Mouse (Mus musculus) kidney, embryonic 16.5 days (tissue): Measurements from ENCODE around the gene Cacna1f. TPM values are rescaled to one million over a fixed set of nuclear protein-coding genes. Genes with fewer than 3 reads are reported as not detected.

Experiments used
- ATAC-seq: fragments of 200-750 bp; cut with Nextera tagmentation; 2 replicates; pipeline ENCODE4 v1.8.0; 2017; ENCODE audit warnings: moderate TSS enrichment; ENCODE audit not compliant: low FRiP score, low TSS enrichment
- H3K27ac ChIP-seq: fragments of 300-500 bp; sonication (generic); 2 replicates; pipeline ENCODE4 v1.5.1; 2014; ENCODE audit warnings: low read length
- H3K27me3 ChIP-seq: fragments of 300-500 bp; sonication (generic); 2 replicates; pipeline ENCODE4 v1.6.1; 2014; ENCODE audit warnings: low read length, control low read depth, mixed read lengths; ENCODE audit not compliant: insufficient read depth
- H3K36me3 ChIP-seq: fragments of 300-500 bp; sonication (generic); 2 replicates; pipeline ENCODE4 v1.6.1; 2014; ENCODE audit warnings: low read length, control low read depth, mixed read lengths; ENCODE audit not compliant: insufficient read depth
- H3K4me1 ChIP-seq: fragments of 300-500 bp; sonication (generic); 2 replicates; pipeline ENCODE4 v1.6.1; 2014; ENCODE audit warnings: low read length, control low read depth, mixed read lengths; ENCODE audit not compliant: insufficient read depth
- H3K4me2 ChIP-seq: fragments of 300-500 bp; sonication (generic); replicated peaks from 2 replicates; pipeline ENCODE4 v1.6.1; 2014; ENCODE audit warnings: low read depth, low read length
- H3K4me3 ChIP-seq: fragments of 300-500 bp; sonication (generic); 2 replicates; pipeline ENCODE4 v1.5.1; 2014; ENCODE audit warnings: mild to moderate bottlenecking, low read length
- H3K9ac ChIP-seq: fragments of 300-500 bp; sonication (generic); replicated peaks from 2 replicates; pipeline ENCODE4 v1.6.1; 2014; ENCODE audit warnings: low read length
- H3K9me3 ChIP-seq: fragments of 300-500 bp; sonication (generic); 2 replicates; pipeline ENCODE4 v1.6.1; 2016; ENCODE audit warnings: low read length, control low read depth
- WGBS: fragments of 180-500 bp; shearing (Covaris S2); extraction: QIAGEN DNeasy Blood & Tissue Kit; methylation state at CpG from one replicate; pipeline ENCODE4 v1.1.7; 2014; 5-methylcytosine and 5-hydroxymethylcytosine counted together
- polyA plus RNA-seq: library from polyadenylated mRNA; unstranded; fragments of >200 nt; fragmentation: Nextera tagmentation; extraction: Ambion mirVana; gene quantifications from 2 replicates; pipeline ENCODE4 v1.2.1, GENCODE M21; 2015

Cacna1f gene
- 0.04 and 0.09 TPM in 2 replicates for polyA plus RNA-seq

DNA sequence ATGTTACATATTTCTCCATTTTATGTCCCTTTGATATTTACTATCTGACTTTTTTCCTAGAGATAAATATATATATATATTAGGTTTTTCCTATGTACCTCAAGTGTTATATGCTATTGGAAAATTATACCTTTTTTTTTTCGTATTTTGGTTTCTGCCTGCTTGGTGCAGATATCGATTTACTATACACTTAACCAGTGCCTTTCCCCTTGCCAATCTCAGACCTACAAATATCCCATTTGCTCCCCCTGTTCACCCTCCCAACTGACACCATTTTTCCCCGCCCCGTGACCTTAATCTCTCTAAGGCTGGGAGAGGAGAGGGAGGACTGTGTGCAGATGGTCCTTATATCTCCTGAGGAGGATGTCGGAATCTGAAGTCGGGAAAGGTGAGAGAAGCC, at the start of gene Cacna1f:
TSS of gene Cacna1f (plus strand) at position 301 of the 400 bp plus-strand sequence.
- 69% methylated on average over 6 of the region's 6 CpGs for WGBS
- no peak within 1 kb of the TSS for H3K4me2 ChIP-seq
- H3K36me3 ChIP-seq = no peaks in the 10 kb centered on the region
- H3K9ac ChIP-seq = no peak within 1 kb of the TSS
- no peaks in the 10 kb centered on the region for H3K4me1 ChIP-seq
- H3K9me3 ChIP-seq = no peaks in the 10 kb centered on the region
- ATAC-seq = no peak
- H3K4me3 ChIP-seq = no peak within 1 kb of the TSS
- H3K27ac ChIP-seq = no peak within 1 kb of the TSS
- no peaks in the 10 kb centered on the region; the same call in 1 of the 2 replicates for H3K27me3 ChIP-seq

DNA sequence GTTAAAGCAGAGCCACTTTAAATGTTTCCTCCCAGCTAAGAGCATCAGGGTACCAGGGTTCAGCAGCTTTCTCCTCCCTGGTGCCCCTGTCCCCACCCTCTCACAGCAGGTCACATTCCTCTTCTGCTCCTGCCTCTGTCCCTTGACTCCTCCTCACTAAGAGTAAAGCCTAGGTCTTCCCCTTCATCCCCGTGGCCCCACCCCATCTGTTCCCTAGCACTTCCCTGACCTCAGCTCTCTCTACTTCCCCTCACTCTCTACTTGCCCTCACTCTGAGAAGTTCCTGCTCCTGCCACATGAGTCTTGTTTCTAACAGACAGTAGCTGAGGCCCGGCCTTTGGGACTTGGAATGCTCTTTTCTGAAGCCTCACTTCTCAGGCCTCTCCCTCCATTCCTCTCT, 43.8 kb upstream of the Cacna1f start:
- Histone ChIP-seq H3K27ac (no peak overlapping the region), H3K4me2 (no peak overlapping the region), H3K27me3 (no peaks in the 10 kb centered on the region), H3K9me3 (no peaks in the 10 kb centered on the region), H3K9ac (no peak overlapping the region), H3K36me3 (no peaks in the 10 kb centered on the region), H3K4me3 (no peak overlapping the region), H3K4me1 (no peaks in the 10 kb centered on the region)
- WGBS = 27% methylated on average over 2 of the region's 2 CpGs
- no peak for ATAC-seq

DNA sequence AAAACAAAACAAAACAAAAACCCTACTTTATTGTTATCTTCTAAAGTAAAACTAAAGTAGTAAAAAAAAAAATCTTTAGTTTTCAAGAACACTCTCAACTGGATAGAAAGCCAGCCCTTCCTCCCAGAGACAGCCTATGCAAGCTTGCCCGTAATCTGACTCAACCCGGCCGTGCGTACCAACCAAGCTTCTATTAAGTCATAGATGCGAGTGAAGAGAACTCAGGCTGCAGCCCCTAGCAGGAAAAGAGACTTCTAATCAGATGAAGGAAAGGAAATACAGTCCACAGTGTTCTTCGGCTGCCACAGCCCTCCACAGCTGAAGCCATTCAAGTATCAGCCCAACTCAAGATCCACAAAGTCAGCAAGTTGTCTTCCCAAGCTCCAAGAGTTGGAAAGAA, 40.5 kb upstream of the Cacna1f start:
- no peak for ATAC-seq
- no peak overlapping the region for H3K4me2 ChIP-seq
- no peak overlapping the region for H3K27ac ChIP-seq
- H3K9me3 ChIP-seq = no peaks in the 10 kb centered on the region
- 74% methylated on average over 6 of the region's 6 CpGs for WGBS
- H3K4me3 ChIP-seq = no peak overlapping the region
- peaks cover 7% of the 10 kb centered on the region for H3K4me1 ChIP-seq
- no peaks in the 10 kb centered on the region for H3K27me3 ChIP-seq
- no peaks in the 10 kb centered on the region for H3K36me3 ChIP-seq
- no peak overlapping the region for H3K9ac ChIP-seq

DNA sequence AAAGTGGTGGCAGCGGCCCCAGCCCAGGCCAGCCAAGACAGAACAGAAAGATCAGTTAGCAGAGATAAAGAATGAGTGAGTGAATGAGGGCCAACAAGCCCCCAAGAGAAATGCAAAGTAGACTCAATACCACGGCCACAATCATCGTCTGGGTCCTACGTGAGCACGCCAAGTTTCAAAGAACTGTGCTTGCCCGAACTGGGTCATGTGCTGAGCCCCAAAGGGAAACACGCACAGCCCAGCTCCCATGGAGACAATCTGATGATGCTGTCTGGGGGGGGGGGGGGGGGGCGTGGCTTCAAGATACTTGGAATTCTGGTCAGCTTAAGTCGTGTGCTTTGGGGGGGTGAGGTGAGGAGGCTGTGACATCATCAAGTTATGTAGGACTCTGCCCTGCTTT, 39.4 kb upstream of the Cacna1f start:
- no peak overlapping the region for H3K27ac ChIP-seq
- H3K9me3 ChIP-seq = no peaks in the 10 kb centered on the region
- H3K9ac ChIP-seq = no peak overlapping the region
- no peak overlapping the region for H3K4me3 ChIP-seq
- no peak overlapping the region for H3K4me2 ChIP-seq
- no peaks in the 10 kb centered on the region for H3K36me3 ChIP-seq
- no peaks in the 10 kb centered on the region for H3K27me3 ChIP-seq
- peaks cover 15% of the 10 kb centered on the region for H3K4me1 ChIP-seq
- 75% methylated on average over 9 of the region's 9 CpGs for WGBS
- ATAC-seq = no peak

DNA sequence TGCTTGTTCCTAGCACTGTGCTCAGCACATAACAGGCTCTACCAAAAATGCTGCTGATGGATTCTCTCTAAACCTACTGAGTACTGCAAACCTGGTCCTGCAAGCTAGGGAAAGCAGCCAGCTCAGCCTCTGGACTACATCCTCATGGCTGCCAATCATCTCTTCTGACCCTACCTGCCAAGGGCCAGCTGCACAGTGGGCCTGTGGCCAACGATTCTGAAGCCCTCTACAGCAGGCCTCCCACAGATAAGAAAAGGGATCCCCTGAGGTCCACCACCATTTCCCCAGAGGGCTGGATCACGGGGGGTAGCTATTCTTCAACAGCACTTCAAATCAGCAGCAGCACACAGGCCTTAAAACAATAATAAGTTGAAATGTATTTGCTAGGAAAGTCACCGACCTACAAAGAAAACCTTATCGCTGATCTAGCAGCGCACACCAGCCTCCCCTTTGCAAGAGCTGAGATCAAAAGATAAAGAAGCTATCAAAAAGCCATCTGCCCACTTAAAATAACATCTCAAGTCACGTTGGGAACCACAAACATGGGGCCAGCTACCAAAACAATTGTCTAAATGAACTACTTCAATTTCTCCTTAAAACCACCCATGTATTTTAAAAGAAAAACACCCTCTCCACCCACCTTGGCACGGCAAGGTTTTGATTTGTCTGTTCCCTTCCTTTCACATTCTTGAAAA, 36.3 kb upstream of the Cacna1f start:
- Histone ChIP-seq H3K27me3 (no peaks in the 10 kb centered on the region), H3K4me3 (no peak overlapping the region), H3K9me3 (no peaks in the 10 kb centered on the region; the same call in 1 of the 2 replicates), H3K27ac (no peak overlapping the region), H3K9ac (no peak overlapping the region), H3K4me2 (no peak overlapping the region), H3K36me3 (no peaks in the 10 kb centered on the region), H3K4me1 (peaks cover 24% of the 10 kb centered on the region)
- ATAC-seq = no peak
- WGBS = 55% methylated on average over 7 of the region's 7 CpGs

DNA sequence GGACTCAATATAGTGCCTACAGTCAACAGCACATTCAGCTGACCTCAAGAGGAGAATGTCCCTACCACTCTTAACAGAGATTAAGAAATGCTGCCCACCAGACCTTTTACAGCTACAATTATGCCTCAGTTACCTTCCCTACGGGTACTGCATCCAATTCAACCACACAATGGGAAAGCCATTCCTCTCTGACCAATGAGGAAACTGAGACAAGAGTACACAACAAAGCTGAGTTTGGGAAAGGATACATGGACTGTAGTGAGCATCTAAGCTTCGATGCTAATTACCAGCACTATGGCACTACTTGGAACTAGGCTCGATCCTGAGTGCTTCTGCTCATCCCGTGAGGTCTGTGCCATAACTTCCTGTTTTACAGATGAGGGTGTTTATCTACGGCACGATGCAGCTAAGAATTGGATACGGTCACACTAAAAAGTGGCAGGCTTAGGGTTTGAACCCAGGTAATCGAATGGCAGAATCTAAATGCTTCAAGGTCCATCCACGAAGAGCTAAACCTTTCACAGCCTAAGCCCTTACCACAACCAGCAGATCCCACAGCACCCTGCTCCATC, 35.2 kb upstream of the Cacna1f start:
- Histone ChIP-seq H3K27ac (no peak overlapping the region), H3K4me2 (no peak overlapping the region), H3K9ac (no peak overlapping the region), H3K4me3 (no peak overlapping the region), H3K4me1 (peaks cover 24% of the 10 kb centered on the region), H3K9me3 (no peaks in the 10 kb centered on the region; the same call in 1 of the 2 replicates), H3K27me3 (no peaks in the 10 kb centered on the region), H3K36me3 (no peaks in the 10 kb centered on the region)
- no peak for ATAC-seq
- WGBS = 87% methylated on average over 9 of the region's 9 CpGs

DNA sequence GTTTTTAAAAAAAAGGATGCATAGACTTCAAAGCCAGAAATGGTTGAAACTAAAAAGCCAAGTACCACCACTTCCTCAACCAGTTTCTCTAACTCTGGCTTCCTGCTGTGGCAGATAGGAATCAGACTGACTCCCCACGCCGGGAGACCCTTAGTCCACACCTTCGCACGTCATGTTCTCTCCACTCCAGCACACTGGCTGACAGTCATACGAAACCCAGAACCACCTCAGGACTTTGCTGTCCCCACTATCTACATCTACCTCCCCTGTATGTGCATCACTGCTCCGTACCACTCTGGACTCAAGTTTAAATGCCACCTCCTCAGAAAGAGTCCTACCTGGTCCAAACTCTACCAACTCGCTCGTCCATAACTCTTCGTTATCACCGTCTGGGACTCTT, 34.4 kb upstream of the Cacna1f start:
- Histone ChIP-seq H3K27ac (no peak overlapping the region), H3K9ac (no peak overlapping the region), H3K9me3 (no peaks in the 10 kb centered on the region; the same call in 1 of the 2 replicates), H3K36me3 (no peaks in the 10 kb centered on the region), H3K27me3 (no peaks in the 10 kb centered on the region), H3K4me1 (peaks cover 24% of the 10 kb centered on the region), H3K4me2 (peak overlapping the region; percentile 67), H3K4me3 (no peak overlapping the region)
- WGBS = 82% methylated on average over 10 of the region's 10 CpGs
- ATAC-seq = no peak

DNA sequence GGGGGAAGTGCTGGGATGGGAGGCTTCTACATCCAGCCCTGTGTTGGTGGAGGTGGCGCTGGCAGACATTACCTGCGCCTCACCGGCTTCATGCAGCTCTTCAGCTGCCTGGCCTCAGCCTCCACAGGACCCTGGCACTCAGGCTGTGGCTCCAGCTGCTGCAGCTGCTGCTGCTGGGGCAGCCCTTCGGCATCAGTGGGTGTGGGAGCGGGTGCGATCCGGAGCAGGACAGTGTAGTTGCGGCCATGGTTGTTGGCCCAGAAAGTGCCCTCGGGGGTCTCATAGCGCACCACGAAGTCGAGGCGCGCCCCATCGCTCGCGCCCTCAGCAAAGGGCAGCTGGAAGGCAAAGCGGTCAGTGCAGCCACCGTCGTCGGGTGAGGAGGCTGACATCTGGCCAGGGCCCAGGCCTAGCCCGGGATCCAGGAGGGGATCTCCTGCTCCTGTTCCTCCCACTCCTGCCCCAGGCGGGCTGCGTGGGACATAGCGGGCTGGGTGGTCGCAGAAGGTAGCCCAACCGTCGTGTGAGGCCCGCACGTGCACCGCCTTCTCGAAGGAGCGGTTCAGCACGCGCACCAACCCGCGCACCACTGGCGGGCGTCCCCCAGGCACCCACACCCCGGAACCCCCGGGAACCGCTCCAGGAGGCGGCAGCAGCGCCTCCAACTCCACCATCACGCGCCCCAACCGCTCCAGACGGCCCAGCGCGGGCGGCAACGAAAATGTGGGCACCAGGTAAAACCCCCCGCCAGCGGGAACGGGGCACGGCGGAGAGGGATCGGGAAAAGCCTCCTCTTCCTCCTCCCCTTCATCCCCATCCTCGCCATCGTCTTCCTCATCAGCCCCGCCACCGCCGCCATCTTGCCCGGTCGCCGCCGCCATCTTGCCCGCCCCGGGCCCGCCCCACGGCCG, 33.5 kb upstream of the Cacna1f start, which contains the start of gene Foxp3:
TSS of gene Foxp3 (plus strand) at position 469 of the 911 bp plus-strand sequence.
- ATAC-seq = peak; percentile 29
- Histone ChIP-seq H3K9me3 (no peaks in the 10 kb centered on the region; the same call in 1 of the 2 replicates), H3K9ac (peak within 1 kb of the TSS; percentile 82), H3K4me2 (peak within 1 kb of the TSS; percentile 67), H3K4me1 (peaks cover 24% of the 10 kb centered on the region), H3K27me3 (no peaks in the 10 kb centered on the region), H3K27ac (peak within 1 kb of the TSS; percentile 73), H3K4me3 (peak within 1 kb of the TSS; percentile 61), H3K36me3 (no peaks in the 10 kb centered on the region)
- WGBS = 40% methylated on average over 47 of the region's 72 CpGs

DNA sequence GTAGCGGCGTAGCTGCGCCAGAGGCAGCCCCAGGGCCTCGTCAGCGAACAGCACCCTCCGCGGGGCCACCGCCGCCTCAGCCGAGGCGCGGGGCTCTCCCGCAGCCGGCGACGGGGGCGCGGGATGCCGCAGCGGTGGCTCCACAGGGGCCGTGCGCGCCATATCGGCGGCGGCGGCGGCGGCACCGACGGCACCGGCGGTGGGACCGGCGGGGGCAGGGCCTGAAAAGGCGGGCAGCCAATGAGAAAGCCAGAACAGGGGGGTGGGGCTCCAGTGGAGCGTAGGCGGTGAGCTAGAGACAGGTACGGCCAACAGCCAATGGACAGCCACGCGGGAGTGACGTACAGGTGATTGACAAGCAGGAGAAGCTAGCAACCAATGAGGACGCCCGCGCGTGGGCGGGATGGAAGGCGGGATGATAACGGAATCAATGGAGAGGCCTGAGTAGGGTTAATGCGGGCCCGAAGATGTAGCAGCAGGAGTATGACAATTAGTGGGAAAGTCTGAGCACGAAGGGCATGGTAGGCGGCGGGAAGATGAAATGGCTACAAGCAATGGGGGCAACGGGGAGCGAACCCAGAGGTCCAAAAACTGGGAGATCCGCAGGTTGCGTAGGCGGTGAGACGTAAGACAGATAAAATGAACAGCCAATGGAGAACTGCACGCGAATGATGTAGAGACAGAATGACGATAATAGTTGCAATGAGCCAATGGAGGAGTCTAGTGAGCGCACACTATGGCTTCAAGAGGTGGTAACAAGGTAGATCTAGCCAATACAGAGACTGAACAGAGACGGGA, 32.6 kb upstream of the Cacna1f start, which contains the start of gene Ppp1r3f:
TSS of gene Ppp1r3f (minus strand) at position 197 of the 798 bp plus-strand sequence.
- Histone ChIP-seq H3K9ac (peak within 1 kb of the TSS; percentile 82), H3K4me3 (peak within 1 kb of the TSS; percentile 61), H3K36me3 (no peaks in the 10 kb centered on the region), H3K4me2 (peak within 1 kb of the TSS; percentile 67), H3K27ac (peak within 1 kb of the TSS; percentile 73), H3K27me3 (no peaks in the 10 kb centered on the region), H3K9me3 (no peaks in the 10 kb centered on the region; the same call in 1 of the 2 replicates), H3K4me1 (peaks cover 24% of the 10 kb centered on the region)
- 20% methylated on average over 42 of the region's 65 CpGs for WGBS
- peak; percentile 99 for ATAC-seq
